Mouse (Mus musculus) regulatory T cell (primary cell): Measurements from ENCODE around the gene Pax2.

Experiments
- in situ Hi-C: fragments of 300-600 bp; cut with MboI, MseI; formaldehyde crosslinking; loops from one replicate; pipeline ENCODE4 v1.15.1; 2025; ENCODE audit warnings: high pct_unique_total_duplicates

Gene Pax2

DNA sequence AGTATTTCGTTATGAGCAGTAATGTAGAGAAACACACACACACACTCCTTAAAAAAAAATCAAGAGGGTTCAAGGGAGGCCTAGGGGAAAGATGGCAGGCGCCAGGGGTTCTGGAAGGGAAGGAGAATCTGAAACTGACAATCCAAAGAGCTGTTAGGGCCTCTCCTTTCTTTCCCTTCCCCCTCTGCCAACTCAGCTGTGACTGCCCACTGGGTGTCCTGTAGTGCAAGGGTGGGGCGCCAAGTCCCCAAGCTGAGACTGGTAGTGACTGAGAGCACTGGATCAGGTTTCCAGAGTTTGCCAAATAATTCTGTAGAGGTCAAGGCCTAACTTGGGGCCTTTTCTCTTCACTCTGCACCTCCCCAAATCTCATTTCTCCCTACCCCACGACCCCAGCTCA, 8.4 kb upstream of the Pax2 start:
- in situ Hi-C loops, result loop anchor here (10.0 kb wide), 1 partner anchor 1347 kb away; no protein-coding TSS in a partner anchor

DNA sequence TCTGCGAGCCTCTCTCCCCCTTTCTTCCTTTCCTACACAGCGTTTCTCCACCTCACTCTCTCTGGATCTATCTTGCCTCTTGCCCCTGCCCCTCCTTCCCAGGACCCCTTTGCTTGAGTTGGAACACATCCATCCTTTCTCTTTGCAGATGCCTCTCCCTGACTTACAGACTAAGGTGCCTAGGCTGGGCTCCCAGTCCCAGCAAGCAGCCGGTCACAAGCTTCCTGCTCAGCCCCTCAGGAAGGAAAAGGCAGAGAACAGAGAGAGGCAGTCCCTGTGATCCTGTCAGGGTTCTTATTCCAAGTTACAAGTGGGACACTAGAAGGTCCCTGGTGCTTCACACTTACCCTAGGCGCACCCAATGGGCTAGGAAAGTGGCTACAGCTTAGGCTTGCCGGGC, 7.6 kb upstream of the Pax2 start:
- in situ Hi-C loops, result loop anchor here (10.0 kb wide), 1 partner anchor 1347 kb away; no protein-coding TSS in a partner anchor

DNA sequence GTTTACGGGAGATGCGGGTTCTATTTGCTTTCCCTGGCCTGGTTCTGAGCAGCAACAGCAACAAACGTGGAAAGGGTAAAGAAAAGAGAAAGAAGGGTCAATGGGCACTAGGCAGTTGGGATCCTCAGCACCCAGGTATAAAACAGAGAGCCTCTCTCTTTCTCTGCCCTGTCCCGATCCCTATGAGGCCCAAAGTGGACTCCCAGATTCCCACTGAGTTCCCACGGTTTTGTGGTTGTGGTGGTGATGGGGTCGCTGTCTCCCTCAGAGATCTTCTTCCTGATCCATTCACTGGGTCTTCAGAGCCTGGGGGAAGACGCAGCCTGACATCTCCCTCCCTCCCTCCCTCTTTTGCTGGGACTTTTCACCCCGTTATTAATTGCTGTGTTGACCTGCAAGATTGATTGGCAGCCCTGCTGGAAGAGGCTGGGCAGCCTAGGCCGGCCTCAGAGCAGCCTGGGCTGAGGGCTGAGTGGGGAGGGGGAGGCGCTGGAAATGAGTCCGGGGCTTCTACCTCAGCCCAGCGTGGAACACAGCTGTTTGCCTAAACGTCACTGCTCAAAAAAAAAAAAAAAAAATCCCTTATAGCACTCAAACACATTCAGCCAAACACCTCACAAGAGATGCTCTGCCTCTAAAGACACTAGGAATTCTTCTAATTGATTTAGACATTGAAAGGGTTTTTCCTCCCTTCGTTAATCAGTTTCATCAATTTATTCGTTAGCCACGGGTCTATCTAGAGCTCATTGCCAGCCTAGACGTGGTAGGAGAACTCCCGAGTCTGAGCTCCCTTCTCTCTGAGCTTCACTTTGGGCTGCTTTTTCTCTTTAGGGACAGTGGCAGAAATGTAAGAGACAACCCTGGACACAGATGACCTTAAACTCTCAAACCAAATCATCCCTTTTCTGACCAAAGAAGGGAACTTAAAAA, 6.5 kb upstream of the Pax2 start:
- in situ Hi-C loops, result loop anchor here (10.0 kb wide), 1 partner anchor 1345 kb away; no protein-coding TSS in a partner anchor

DNA sequence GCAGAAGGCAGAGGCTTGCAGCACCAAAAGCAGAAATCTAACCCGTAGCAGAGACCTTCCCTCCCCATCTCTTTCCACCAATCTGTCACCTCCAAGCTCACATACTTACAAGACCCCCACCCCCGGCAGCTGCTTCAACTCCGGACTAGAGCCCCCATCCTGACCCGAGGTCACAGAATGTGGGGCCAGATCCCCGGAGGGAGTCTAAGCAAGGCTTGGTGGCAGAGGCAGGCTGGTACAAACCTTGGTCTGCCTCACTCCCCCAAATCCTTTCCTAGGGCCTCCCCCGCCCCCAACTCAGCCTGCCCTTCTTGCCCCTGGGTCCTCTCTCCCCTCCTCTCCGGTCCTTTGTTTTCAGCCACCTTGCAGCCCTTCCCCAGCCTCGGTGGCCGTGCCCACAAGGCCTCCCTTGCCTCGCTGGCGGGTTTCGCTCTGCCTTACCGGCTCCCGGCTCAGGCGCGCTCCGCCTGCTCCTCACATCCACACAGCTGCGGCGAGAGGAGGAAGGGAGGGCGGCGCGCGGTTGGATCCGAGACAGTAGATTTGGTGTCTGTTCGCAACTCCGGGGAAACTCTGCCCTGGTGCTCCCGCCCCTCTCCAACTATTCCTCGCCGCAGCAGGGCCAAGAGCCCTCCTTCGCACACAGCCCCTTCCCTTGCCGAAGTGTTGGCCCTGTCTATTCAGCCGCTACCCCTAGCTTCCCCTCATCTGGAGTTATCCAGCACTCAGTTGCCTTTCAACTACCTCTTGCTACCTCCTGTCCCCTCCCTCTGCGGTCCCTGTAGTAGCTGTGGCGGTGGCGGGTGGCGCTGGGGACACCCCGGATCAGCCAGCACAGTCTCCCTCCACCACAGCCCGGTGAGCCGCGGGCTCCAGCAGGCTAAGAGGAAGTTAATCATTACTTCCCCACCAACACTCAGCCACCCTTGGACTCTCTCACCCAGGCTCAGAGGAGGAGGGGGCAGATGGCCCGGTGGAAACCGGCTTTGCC, 5.5 kb upstream of the Pax2 start:
- in situ Hi-C loops, result no loop called here

DNA sequence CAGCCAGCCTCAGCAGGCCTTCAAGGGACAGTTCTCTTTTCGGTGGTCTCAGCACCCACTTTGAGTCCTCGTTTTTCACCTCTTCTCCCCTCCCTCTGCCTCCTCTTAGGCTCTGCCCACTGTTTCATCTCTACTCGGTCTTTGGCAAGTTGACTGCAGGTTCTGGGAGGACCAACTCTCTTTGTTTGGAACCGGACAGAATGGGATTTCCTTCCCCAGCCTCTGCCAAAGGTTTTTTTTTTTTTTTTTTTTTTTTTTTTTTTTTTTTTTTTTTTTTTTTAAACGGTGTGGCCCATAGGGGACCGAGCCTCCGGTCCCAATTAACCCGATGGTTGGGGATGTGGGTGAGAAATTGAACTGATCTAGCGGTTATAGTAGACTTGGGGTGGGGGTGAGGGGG, 4.8 kb upstream of the Pax2 start:
- in situ Hi-C loops, result no loop called here

DNA sequence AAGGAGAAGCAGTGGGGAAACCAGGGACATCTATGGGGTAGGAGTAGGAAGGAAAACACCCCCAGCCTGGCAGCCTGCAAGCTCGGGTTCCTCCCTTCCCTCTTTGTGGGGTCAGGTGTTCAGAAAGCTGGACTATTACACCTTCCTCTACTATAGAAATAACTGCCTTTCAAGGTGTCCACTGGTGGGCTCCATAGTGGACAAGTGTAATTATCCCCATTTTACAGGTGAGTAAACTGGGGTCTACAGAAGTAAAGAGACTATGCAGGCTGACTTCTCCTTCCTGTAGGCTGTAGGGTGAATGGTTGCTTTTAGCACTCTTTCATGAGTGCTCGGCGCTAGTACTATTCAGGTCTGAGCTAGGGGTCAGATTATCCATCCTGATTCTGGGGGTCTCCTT, 4.3 kb upstream of the Pax2 start:
- in situ Hi-C loops, result no loop called here

DNA sequence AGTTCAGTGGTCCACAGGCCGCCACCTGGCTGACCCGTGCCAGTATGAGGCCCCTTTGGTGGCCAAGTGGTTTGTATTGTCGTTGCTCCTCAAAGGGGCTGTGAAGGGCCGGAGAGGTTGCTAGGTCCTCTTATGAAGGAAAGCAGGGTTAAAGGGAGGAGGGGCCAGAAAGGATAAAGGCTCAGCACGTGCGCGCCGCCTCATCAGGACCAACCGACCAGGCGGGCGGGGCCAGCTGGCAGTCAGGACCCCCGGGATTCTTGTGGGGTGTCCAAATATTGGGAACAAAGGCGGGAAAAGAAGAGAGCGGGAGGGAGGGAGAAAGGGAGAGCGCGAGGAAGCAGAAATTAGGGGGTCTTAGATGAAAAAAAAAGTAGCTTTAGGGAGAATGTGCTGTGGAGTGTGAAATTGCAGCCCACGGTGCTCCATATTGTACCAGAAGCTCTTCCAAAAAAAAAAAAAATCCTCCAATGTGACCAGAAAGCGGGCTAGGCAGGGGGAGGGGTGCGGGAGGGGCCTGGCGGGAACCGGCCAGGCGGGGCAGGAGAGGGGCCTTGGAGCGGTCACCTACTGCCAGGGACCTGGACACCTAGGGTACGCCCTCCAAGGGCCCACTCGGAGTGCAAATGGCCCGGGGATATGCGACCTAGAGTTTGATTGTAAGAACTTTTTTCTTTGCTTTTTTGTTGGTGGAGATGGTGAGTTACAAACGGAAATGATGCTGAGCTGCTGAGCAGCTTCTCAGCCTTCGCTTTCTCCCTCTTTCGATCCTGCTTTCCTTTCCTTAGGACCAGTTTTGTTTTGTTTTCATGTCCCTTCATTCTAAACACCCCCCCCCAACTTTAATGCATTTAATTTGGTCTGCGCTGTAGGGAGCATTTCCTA, 3.5 kb upstream of the Pax2 start:
- in situ Hi-C loops, result no loop called here

DNA sequence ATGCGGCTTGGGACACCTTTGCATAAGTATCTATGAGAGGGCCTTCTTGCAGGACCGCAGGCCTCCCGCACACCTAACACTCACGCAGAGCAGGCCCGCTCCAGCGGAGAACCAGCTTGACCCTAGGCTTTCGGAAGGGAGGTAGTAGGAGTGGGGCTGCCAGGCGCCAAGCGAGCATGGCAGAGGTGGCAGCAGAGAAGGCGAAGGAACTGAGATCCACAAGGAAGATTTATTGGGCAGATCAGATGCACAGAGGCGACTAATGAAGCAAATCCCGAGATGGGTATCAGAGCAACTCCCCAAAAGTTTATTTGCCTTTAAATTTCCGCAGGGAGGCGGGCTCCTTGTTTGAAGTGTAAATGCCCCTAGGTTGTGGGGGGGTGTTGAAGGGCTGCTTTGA, 2.5 kb upstream of the Pax2 start:
- in situ Hi-C loops, result no loop called here

DNA sequence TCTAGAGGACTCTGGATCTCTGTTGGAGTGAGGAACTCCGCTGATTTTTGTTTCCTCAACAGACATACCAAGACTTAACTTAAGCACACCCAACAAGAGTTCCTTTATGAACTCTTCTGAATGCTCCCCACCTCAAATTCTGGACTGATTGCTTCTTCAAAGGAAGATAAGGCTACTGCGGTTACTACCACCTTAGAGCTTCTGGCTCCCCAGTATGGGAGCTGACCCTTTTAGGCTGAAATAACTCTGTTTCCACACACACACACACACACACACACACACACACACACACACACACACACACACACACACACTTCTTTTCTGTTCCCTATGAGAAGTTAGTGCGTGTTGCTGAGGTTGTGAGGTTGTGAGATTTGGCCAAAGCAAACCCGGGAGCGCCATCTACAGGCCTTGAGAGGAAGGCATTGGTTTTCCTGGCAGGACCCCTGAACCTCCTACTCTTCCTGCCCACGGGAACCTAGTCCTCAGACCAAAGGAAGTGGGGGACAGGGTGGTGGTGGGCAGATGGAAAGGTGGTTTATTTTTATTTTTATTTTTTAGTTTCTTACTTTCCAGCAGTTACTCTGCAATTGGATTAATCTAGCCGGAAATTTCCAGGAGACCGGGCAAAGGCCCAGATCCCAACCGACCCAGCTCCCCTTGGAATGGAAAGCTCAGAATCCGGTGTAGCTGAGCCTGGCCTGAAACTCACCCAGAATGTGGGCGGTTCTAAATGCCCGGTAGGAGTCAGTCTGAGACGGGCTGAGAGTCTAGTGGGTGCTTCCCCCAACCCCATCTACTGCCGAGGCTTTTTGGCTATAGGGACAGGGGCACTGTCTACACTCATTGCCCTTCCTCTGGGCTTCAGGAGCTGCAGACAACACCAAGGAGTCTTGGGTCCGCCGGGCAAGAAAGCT, 1.1 kb upstream of the Pax2 start:
- in situ Hi-C loops, result no loop called here

DNA sequence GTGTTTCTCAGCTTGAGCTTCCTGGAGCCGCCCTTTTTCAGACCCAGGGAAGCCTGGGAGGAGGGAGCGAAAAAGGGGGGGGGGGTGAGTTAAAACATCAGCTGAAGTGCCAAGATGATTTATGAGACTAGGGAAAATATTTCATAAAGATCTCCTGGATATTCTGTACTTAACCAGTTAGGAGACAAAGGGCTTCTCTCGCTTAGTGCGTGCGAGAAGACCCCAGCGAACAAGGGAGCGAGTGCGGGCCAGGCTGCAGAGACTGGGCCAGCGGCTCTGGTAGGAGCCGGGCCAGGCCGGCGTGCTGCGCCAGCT, 510 bp upstream of the Pax2 start:
- in situ Hi-C loops, result no loop called here

DNA sequence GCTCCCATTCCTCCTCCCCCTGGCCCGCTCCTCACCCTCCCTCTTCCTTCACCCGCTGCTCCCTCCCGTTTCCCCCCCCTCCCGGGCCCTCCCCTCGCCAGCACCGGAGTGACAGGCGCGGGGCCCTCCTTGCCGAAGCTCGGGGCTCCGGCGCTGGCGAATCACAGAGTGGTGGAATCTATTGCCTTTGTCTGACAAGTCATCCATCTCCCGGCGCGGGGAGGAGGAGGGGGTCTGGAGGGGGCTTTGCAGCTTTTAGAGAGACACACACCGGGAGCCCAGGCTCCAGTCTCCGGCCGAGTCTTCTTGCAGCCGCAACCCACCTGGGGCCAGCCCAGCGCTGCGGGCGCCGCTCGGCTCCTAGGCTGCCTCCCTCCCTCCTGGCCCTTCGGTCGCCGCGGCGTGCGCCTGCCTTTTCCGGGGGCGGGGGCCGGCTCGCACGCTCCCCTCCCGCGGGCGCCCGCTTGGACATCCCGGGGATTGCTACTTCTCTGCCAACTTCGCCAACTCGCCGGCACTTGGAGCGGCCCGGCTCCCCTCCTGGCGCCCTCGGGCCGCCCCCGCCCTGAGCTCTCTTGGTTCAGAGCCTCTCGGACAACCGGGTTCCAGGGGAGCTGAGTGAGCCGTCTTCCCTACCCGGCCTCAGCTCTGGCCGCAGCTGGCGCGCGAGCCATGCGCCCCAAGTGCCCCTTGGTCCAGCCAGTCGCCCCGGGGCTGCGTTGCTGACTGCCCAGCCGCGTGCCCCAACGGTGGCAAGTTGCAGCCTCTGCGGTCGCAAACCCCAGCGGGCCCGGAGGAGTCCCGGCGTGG, 781 bp downstream of the Pax2 start:
- in situ Hi-C loops, result no loop called here

DNA sequence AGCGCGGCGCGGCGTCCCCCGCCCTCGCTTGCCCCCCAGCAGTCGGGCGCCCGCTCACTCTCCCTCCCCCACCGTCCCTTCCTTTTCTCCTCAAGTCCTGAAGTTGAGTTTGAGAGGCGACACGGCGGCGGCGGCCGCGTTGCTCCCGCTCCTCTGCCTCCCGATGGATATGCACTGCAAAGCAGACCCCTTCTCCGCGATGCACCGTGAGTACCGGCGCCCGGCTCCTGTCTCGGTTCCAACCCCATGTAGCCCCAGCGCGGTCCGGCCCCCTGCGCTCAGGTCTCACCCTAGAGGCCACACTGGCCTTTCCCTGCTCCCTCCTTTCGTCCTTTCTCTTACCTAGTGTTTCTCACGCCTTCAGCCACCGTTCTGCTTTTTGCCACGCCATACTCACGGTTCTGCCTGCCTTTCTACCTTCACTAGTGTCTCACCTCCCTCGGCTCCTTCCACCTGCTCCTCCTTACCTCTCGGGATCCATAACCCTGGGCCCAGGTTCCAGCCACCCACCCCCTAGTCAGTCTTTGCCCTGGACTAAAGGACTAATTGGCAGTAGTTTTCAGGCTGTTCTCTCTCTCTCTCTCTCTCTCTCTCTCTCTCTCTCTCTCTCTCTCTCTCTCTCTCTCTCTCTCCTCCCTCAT, 1.5 kb downstream of the Pax2 start:
- in situ Hi-C loops, result no loop called here

DNA sequence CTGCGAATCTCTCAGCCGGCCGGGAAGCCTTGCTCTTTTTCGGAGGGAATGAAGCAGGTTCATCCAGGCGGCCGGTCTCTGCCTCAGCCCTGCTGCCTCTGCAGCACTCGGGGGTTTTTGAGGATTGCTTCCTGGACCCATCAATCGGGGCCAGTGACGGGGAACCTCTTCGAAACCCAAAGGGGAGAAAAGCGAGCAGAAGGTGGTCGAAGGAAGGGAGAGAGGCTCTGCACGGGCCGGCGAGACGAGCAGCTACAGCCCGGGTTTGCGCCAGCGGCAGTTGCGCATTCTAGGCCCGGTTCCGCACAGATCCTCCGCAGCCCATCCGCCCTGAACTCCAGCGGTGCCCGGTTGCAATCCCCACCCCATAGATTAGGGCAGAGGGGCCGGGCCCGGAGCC, 3.0 kb downstream of the Pax2 start:
- in situ Hi-C loops, result no loop called here

DNA sequence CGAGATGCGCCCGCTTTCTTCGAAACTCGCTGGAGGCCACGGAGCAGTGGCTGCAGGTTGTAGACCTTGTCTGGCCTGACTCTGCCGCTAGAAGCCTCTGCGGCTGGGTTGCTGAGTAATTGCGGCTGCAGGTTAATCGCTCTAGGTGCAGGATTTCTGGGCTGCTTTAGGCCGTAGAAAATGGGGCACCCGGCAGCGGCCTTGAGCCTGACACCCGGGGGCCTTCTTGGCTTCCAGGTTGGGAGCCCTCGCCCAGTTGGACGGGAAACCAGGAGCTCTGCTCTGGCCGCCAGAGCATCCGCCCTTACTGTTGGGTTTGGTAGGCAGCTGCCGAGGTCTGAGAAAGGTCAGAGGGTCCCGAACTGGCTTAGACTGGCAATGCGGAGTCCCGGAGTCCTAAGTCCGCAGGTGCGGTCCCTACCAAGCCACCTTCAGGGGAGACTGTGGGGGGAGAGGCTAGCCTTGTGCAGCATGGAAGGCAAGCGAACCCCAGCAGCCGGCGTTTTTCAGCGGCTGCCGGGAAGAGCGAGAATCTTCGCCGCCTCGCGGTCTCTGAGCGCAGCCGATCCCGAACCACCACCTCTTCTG, 3.8 kb downstream of the Pax2 start:
- in situ Hi-C loops, result no loop called here

DNA sequence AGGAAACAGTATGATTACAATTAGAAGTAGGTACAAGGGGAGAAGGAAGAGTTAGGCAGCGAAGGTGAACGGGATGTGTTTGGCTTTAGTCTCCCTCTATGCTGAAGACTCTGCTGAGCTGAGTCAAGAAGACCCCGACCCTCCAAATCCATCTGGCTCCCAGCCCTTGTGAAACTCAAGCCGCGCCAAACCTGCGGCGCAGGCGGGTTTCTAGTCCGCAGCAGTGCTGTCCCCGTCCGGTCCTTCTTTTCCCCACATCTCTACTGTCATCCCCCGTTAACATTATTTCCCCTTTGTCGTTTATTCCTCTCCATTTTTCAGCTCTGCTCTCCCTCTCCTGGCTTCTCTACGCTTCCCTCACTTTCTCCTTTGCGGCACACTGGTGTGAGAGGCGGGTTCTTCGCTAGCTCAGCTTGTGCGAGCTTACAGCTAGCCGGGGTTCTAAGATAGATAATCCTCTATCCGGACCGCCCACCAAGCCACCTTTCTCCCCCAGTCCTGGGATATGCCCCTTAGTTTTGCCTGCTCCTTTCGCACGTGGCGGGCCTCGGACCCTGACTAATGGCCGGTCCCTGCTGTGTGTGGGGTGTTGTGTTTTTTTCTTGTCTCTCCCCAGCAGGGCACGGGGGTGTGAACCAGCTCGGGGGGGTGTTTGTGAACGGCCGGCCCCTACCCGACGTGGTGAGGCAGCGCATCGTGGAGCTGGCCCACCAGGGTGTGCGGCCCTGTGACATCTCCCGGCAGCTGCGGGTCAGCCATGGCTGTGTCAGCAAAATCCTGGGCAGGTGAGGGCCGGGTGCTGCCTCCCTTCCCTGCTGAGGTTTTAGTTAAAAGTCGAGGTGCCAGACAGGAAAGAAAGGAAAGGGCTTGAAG, 4.7 kb downstream of the Pax2 start:
- in situ Hi-C loops, result no loop called here

DNA sequence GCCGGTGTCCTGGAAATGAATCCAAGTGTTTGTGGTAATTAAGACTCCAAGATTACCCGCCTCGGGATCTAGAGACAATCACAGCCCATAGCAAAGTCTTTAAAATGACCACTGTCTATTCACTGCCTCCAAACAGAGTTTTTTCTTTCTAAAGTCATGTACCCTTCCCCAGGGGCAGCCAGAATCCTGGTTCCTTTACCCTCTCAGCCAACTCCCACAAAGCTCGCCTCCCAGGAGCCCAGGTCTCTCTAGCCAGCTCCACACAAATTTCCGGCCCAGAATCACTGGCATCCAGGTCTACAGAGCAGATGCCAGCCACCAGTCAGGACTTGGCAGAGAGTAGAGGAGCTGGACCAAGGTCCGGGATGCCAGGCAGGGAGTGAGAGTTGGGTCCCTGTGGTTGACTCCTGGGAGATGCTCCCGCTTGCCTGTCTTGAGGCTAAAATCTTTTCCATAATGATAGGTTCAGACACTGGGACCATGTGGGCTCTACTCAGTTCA, 6.3 kb downstream of the Pax2 start:
- in situ Hi-C loops, result no loop called here

DNA sequence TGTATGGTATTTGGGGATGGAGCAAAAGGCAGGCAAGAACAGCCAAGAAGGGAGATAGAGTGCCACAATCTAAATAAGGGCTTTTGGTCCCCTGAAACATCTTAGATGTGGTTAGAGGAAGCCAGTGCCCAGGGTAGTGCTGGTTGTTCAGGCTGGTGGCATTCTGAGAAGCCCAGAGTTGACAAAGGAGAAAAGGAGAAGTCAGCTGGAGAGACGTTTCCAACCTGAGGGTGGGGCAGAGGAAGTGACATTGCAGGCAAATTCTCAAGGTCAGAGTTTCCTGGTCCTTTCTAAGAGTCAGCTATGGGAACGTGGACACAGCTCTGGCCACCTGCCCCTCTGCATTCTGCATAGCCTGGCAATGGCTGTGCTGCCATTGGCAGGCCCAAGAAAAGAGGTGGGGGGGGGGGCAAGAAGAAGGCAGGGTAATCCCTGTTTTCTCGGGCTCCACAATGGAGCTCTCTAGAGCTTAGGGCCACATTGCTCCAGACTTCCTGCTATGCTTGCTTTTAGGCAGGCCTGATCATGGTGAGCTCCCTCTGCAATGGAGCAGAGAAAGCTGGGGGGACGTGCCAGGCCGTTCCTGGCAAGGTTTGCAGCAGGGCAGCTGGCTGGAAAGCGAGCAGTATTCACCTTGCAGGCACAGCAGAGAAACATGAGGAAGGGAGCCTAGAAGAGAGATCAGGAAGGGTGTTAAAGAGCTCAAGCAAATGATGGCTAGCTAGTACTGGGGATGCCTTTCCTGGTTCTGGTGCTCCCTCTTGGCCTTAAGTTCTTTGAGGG, 14.6 kb downstream of the Pax2 start:
- in situ Hi-C loops, result no loop called here
